Mouse (Mus musculus) spleen, adult 2 months (tissue): ENCODE measurements at regions not wholly inside any gene's neighbourhood (a gene's known extent, or its start where the extent isn't known, plus 50 kb on each side); places are given as distances from the start of the nearest gene placed in this dataset.

ENCODE experiments used
- DNase-seq, 2 experiments: peaks; one replicate each; pipeline versions ENCODE4 v3.0.0 to v3.0.0-alpha.2; 2012 to 2021; ENCODE audit warnings: low spot score in 2 of 2, low read depth in 1 of 2
- H3K27ac ChIP-seq: fragments of 200-500 bp; 2 replicates; pipeline ENCODE4 v1.5.1; 2012; ENCODE audit warnings: low read length, inconsistent platforms; ENCODE audit not compliant: insufficient read depth
- H3K27me3 ChIP-seq: fragments of 200-500 bp; 2 replicates; pipeline ENCODE4 v1.6.1; 2012; ENCODE audit warnings: mild to moderate bottlenecking, moderate library complexity, low read length, inconsistent platforms; ENCODE audit not compliant: control insufficient read depth, insufficient read depth
- H3K36me3 ChIP-seq: fragments of 200-500 bp; 2 replicates; pipeline ENCODE4 v1.6.1; 2012; ENCODE audit warnings: mild to moderate bottlenecking, low read length, inconsistent platforms; ENCODE audit not compliant: control insufficient read depth, insufficient read depth
- H3K4me1 ChIP-seq: fragments of 200-500 bp; 2 replicates; pipeline ENCODE4 v1.6.1; 2011; ENCODE audit warnings: inconsistent platforms; ENCODE audit not compliant: control insufficient read depth, insufficient read depth, insufficient read length
- H3K4me3 ChIP-seq: fragments of 200-500 bp; 2 replicates; pipeline ENCODE4 v1.5.1; 2011; ENCODE audit warnings: mild to moderate bottlenecking, inconsistent platforms; ENCODE audit not compliant: insufficient read depth, insufficient read length; ENCODE audit errors: extremely low read depth
- CTCF ChIP-seq: fragments of 200-500 bp; IDR thresholded peaks from 2 replicates; pipeline ENCODE4 v1.5.1; 2011; ENCODE audit warnings: mild to moderate bottlenecking, inconsistent platforms; ENCODE audit not compliant: insufficient read depth, insufficient read length, insufficient replicate concordance; ENCODE audit errors: extremely low read depth
- POLR2A ChIP-seq: fragments of 200-500 bp; IDR thresholded peaks from 2 replicates; pipeline ENCODE4 v1.6.1; 2011; ENCODE audit warnings: low read depth, low read length, inconsistent platforms
- WGBS: fragments of 180-500 bp; shearing (Covaris S2); methylation state at CpG from one replicate; pipeline ENCODE4 v1.1.7; 2018; 5-methylcytosine and 5-hydroxymethylcytosine counted together

DNA sequence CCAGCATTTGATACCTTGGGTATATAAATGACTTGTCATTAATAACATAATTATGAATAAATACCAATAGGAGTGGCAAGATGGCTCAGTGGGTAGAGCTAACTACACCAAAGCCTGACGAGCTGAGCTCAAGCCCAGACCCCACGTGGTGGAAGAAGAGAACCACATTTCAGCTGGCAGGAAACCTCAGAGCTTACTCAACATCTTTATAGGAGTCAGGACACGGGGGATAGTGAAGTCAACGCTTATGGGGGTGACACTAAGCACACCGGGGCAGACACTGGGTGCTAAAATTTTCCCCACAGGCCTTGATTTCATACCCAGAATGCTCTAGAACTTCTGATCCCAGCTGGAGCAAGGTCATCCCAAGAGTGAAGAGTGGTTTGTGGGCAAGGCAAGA lies 259.3 kb downstream of the Setd4 start:
- no peaks in the 10 kb centered on the region for H3K36me3 ChIP-seq
- no peak overlapping the region for H3K27ac ChIP-seq
- H3K4me1 ChIP-seq, result no peaks in the 10 kb centered on the region
- 8% methylated on average over 5 of the region's 5 CpGs for WGBS
- no peak for TF ChIP-seq POLR2A
- no peak for TF ChIP-seq CTCF
- DNase-seq, result no peak
- H3K4me3 ChIP-seq, result no peak overlapping the region
- no peaks in the 10 kb centered on the region for H3K27me3 ChIP-seq

DNA sequence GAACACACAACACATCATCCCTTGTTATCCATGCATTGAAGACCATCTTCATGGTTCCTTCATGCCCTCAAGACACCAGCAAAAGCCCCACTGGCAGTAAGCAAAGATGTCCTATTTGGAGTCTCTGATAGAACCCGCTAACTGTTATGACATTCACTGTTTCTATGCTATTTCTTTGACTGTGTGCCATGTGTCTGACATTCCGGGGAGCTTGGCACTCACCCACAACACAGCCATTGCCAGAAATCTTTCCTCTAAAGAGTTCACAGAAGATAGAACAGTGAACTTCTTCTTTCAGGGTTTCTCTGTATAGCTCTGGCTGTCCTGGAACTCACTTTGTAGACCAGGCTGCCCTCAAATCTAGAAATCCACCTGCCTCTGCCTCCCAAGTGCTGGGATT lies 261.2 kb downstream of the Setd4 start:
- TF ChIP-seq POLR2A (no peak), CTCF (no peak)
- Histone ChIP-seq H3K27me3 (no peaks in the 10 kb centered on the region), H3K27ac (no peak overlapping the region), H3K4me1 (no peaks in the 10 kb centered on the region), H3K4me3 (no peak overlapping the region), H3K36me3 (no peaks in the 10 kb centered on the region)
- 88% methylated on average over 2 of the region's 2 CpGs for WGBS
- no peak for DNase-seq

DNA sequence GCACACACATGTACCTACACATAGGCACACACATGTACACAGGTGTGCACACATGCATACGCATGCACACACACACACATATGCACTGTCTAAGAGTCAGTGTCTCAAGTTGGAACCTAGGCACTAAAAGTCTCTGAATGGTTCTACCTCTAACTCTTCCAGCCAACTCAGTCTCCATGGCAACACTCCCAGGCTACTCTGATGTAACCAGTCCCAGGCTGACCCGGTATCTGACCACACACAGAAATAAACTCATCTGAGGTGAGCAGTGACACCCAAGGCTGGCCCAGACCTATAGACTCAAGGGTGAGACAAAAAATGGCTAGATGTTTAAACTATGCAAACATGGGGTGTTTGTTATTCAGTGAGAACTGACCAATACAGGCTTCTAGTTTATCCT lies 262.1 kb downstream of the Setd4 start:
- TF ChIP-seq POLR2A (no peak), CTCF (no peak)
- H3K4me3 ChIP-seq, result no peak overlapping the region
- DNase-seq, result no peak
- no peak overlapping the region for H3K27ac ChIP-seq
- no peaks in the 10 kb centered on the region for H3K4me1 ChIP-seq
- H3K36me3 ChIP-seq, result no peaks in the 10 kb centered on the region
- 89% methylated on average over 2 of the region's 2 CpGs for whole genome bisulfite sequencing
- no peaks in the 10 kb centered on the region for H3K27me3 ChIP-seq

DNA sequence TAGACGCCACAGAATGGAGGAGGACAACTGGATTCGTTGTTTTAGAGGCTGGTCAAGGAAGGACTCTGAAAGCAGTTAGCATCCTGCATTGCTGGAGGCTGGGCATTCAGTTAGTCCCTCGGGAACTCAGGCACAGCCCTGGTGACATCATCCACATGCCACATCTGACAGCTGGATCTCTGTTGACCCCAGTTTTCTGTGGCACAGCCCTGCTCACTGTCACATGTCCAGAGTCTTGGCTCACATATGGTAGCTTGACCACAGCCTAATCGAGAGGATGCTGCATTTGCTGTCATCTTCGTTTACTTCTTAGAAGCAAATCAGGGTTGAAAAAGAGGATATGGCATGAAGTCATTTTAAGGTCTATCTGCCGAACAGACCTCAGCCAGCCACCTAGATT lies 265.1 kb downstream of the Setd4 start:
- no peak overlapping the region for H3K27ac ChIP-seq
- H3K27me3 ChIP-seq, result no peaks in the 10 kb centered on the region
- H3K36me3 ChIP-seq, result no peaks in the 10 kb centered on the region
- WGBS, result 72% methylated on average over 6 of the region's 6 CpGs
- no peak overlapping the region for H3K4me3 ChIP-seq
- H3K4me1 ChIP-seq, result no peaks in the 10 kb centered on the region
- TF ChIP-seq CTCF, result no peak
- TF ChIP-seq POLR2A, result no peak
- no peak for DNase-seq

DNA sequence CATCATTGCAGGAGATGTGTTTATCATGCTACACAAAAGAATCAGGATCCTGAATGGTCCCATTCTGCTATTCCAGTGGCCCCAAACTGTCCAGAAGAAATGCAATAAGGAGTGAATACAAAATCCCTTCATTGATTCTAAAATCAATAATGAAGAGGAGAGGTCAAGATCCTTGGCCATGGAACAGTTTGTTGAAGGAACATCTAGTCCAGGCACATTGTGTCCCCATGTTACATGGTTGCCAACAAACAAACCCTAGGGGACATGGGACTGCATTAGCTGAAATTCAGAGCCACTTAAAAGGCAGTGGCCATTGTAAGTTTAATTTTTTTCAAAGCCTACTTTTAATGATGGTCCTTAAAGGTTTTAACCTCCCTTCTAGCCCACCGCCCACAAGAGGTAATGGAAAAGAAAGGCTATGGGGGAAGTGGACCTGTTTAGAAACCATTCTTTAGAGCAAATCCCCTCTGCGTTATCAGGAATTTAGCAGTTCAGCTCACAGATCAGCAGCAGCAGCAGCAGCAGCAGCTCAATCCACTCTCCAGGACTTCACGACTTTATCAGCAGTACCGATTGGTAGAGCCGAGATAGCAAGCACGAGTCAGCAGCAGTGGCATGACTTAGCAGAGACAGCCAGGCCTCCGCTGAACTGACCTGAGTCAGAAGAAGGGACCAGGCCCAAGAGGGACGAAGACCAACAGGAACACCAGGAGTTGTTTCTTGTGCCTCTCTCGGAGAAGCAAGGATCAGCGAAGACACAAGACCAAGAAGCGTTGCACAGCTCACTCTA lies 268.3 kb downstream of the Setd4 start:
- Histone ChIP-seq H3K4me3 (no peak overlapping the region), H3K36me3 (no peaks in the 10 kb centered on the region), H3K4me1 (no peaks in the 10 kb centered on the region), H3K27ac (no peak overlapping the region), H3K27me3 (no peaks in the 10 kb centered on the region)
- no peak for TF ChIP-seq POLR2A
- WGBS, result 89% methylated on average over 11 of the region's 11 CpGs
- no peak for DNase-seq

DNA sequence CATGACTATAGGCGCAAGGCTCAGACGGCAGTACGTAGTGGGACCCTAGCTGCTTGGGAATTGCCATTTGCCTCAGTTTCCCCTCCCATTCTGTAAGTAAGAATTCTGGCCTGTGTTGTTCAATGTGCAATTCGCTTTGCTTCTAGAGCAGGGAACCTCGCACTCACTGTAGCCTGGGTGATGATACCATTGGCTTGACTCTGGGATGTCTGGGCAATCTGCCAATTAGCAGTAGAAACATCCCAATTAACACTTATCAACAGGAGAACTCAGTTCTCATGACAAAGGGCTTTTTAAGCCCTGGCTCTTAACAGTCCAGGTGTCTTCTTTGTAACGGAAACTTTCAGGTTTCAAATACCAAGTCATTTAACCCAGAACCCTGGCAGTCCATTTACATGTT lies 270.2 kb downstream of the Setd4 start:
- no peaks in the 10 kb centered on the region for H3K4me1 ChIP-seq
- no peak overlapping the region for H3K4me3 ChIP-seq
- no peaks in the 10 kb centered on the region for H3K27me3 ChIP-seq
- WGBS, result 86% methylated on average over 6 of the region's 6 CpGs
- DNase-seq, result no peak
- no peak overlapping the region for H3K27ac ChIP-seq
- TF ChIP-seq CTCF (no peak), POLR2A (no peak)
- no peaks in the 10 kb centered on the region for H3K36me3 ChIP-seq

DNA sequence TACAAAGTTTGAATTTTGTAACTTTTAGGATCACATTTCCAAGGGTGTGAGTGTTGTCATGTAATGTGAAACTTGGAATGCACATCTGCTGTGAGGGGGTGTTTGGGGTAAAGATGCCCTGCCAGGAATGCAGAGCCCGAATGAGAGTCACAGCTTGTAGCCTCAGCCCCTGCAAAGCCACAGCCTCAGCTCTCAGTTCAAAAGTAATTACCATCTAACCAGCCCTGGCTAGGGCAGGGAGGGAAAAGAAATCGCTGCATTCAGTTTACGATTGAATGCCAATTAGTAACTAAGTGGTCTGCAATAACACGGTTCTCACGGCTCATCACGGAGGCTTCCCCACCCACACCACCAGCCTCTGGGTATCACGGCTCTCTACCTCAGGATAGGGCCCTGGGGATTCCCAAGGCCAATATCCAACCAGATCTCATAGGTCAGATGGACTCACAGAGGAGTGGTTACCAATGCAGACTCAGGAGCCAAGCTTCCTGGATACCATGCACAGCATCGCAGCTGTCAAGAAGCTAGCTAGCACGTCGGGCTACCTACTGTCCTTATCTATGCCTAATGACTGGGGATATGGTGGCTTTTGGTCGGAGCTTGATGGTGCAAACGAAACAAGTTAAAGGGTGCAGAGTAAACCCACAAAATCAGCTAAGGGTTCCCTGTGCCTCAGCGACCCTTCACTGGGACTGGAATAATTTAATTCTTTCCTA lies 275.0 kb downstream of the Setd4 start:
- 53% methylated on average over 13 of the region's 13 CpGs for WGBS
- H3K4me1 ChIP-seq, result no peaks in the 10 kb centered on the region
- H3K4me3 ChIP-seq, result no peak overlapping the region
- TF ChIP-seq POLR2A (no peak), CTCF (no peak)
- H3K36me3 ChIP-seq, result no peaks in the 10 kb centered on the region
- no peaks in the 10 kb centered on the region for H3K27me3 ChIP-seq
- no peak for DNase-seq
- no peak overlapping the region for H3K27ac ChIP-seq
